Mouse (Mus musculus) right cerebral cortex, adult 2 months (tissue): Measurements from ENCODE around the gene Ldb2.

Source experiments
- DNase-seq, 2 experiments: peaks; one replicate each; pipeline ENCODE4 v3.0.0; 2021 to 2022; ENCODE audit warnings: low spot score in 2 of 2

The Ldb2 gene

DNA sequence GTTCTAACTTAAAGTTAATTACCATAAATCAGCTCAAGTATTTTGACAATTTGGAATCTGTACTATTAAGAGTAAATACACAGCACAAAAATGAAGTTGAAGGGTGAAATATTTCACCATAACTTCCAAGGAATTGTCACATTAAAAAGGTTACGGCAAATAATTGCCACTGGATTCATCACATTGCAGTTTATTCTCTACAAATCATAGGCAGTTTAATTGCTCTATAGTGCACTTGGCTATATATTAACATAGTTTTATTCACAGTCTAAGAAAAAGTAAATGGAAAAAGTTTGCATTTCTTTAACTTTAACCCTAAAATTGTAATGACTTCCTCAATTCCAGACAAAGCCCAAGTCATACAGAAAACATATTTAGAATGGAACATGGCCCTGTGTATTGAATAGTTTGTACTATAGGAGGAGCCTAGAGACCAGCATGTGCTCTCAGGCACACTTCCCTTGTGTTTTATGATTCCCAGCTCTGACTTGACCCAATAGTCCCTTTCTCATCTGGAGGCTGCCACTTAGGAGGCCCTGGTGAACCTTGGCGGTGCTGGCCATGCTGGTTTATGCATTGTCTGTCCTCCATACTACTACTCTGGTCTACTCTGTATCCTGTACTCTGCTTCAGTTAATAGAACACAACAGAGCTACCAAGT, 255.9 kb downstream of the Ldb2 start:
- DNase-seq, result no peak

DNA sequence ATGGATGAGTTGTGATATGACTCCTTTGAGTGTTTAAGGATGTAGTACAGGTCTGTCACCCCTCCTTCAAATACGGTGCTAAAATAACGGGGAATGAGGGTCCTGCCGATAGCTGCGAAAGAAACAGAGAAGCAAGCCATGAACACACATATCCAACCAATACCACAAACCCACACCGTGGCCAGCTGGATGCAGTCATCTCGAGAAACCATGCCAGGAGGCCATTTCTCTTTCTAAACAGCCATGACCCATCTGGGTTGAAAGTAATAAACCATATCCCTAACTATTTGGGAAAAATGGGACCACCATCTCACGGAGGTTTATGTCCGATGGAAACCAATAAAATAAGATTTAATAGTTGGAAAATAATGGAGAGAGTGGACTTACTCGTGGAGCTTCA, 257.7 kb downstream of the Ldb2 start:
- DNase-seq, result no peak

DNA sequence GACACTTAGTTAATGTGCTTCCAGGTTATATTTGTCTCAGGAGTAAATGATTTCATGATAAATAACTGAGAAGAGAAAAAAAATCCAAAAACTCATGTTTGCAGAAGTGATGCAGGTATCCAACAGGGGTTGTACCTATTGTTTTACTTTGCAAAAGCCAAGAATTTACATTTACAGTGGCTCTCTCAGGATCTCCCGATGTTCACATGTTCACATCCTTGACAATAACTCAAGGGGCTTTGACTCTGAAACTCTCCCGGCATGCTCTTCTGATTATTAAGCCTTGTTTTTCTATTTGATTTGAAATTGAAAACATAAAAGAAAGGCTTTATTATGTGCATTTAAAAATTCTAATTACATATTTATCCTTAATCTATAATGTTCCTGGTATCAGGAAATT, 260.8 kb downstream of the Ldb2 start:
- no peak for DNase-seq

DNA sequence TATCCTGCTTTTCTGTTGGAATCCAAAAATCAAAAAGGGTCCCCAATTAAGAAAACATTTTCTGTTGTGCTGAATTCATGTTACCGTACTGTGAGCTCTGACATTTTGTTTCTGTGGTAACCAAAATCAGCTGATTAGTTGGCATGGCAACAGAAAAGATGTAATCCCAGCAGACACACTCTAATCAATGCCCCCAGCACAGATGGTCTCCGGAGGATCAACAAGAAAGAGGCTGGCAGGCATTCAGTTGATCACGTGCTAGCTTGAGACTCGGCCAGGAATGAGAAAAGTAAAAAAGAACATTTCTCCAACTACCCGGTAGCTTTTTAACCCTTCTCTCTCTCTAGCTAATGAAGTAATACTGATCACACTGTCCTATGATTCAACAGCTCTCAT, 261.5 kb downstream of the Ldb2 start:
- peak; percentile 89 for DNase-seq

DNA sequence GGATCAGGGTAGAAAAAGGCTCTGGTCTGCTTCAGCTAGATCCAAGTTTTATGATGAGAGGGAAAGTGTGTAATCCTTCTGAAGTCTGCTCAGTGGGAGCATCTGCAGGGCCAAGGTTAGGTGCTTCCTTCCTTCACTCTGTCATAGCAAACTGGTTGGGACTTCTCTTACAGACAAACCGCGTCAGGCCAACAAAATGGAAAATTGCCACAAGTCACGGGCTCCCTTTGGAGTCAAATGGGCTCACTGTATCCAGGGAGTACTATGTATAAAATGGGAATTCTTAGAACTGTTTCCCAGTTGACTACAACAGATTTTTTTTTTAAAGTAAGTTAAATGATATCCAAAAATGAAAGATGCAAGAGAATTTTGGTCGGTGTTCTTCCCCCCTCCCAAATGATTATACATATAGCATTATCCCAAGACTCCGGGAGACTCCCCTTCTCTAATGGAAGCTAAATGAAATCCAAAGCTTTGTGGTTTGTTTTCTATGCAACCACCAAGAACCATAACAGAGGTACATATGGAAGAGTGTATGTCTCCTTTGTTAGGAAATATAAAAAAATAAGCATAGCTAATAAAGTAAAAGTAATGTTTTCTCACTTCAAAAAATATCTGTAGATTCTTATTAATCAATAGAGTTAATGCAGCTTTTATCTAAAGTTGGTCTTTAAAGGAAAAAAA, 262.0 kb downstream of the Ldb2 start:
- no peak for DNase-seq

DNA sequence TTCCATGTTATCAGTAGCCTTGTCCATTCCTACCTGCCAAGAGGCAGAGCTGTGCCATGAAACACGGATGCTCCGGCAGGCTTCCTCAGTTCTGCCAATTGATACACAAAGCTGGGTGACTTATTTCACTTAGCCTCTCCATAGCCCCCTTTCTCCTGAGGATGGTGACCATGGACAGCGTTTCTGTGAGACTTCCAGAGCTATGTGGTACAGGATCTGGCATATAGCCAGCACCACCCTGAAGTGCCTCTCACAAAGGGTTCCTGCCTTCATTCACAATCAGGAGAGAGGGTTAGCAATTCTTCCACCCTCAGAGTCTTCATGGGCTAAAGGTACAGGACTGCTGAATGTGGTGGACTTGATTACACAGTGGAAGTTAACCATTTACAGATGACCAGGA, 270.0 kb downstream of the Ldb2 start:
- DNase-seq, result no peak

DNA sequence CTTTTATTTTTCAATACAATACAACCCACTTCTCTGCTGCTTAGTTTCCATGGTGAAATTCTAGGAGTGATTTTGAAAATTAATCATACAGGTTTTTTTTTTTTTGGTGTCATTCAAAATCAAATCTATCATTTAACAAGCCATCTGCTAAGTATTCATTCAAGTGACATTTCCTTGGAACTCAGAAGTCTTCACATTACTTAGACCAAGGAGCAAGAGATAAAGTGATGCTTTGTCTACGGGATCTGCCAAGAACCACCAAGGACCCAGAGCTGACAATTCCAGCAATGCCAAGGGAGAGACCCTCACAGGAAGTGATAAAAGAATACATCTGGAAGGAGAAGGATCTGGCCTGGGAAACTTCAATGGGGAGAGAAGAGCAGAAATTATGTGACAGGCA, 270.5 kb downstream of the Ldb2 start:
- DNase-seq, result no peak

DNA sequence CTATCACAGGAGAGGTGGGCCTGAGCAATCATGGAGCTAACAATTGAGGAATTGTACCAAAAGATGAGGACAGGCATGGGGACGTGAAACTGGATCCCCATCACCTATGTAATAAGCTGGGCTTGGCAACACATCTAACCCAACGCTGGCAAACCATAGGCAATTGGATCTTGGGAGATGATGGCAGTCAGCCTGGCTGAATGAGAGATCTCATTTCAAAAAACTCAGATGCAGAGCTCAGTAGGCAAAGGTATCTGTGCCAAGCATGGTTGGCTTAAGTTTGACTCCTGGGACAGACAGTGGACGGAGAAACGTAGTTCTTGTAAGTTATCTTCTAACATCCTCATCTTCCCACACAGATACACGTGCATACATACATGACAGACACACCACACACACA, 294.3 kb downstream of the Ldb2 start:
- DNase-seq, result no peak

DNA sequence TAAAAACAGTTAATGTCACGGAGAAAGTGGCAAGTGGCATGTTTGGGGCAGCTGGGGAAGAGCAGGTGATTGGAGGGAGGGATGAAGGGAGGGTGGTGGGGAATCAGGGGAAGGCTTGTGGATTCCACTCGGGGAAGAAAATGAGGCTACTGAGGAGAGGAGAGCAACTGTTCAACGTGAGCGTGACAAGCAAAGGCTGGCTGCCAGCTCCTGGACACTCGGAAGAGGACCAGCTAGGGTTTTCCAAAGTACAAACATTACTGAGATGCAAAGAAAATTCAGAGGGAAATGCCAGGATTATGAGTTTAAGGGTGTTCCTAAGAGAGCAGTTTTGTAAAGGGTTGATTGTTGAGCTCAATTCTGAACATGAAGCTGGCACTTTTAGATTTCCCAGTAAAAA, 294.7 kb downstream of the Ldb2 start:
- DNase-seq, result no peak

DNA sequence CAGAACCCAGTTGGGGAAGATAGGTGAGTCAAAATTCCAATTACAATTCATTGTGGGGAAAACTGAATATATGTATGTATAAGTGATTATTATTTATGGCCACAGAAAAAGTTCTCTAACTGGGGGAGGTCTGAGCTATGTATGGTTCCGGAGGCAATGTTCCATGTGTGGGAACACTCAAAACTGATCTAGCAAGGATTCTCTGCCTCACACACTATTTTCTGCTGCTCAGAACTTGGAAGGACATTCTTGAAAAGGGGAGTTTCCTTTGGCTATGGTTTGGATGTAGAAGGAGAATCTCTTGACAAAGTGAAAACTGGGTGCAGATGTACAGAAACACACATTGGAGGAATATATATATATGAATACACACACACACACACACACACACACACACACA, 301.3 kb downstream of the Ldb2 start:
- no peak for DNase-seq

DNA sequence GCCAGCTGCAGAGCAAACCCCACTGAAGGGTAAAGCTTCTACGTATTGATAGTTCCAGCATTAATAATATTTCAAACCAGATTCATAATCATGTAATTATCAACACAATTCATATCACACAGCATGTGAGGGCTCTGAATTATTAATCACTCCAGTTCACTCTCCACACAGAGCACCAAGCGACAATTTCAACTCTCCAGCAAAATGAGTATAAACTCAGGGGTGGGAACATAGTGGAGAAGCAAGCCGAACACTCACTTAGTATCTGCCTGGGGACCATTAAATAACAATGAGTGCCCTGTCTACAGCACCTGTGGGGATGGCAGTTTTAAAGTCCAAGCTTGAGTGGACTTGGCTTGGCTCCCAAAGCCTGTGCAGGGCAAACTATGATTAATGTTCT, 302.6 kb downstream of the Ldb2 start:
- no peak for DNase-seq

DNA sequence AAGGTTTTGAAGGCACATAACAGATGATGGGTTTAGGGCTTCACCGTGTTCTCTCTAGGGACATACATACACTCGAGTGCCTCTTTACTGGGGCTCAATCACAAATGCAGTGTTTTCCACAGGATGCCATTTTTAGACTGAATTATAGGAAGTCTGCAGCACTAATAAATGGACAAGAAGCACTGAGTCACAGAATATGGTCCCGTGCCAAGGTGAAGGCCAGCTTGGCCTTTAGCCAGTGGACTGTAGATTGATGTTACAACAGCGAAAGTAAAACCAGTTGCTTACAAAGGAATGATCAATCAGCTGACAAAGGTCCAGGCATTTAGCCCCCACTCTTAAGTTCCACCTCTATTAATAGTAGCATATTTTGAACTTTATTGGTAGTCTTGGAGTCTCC, 304.4 kb downstream of the Ldb2 start:
- no peak for DNase-seq

DNA sequence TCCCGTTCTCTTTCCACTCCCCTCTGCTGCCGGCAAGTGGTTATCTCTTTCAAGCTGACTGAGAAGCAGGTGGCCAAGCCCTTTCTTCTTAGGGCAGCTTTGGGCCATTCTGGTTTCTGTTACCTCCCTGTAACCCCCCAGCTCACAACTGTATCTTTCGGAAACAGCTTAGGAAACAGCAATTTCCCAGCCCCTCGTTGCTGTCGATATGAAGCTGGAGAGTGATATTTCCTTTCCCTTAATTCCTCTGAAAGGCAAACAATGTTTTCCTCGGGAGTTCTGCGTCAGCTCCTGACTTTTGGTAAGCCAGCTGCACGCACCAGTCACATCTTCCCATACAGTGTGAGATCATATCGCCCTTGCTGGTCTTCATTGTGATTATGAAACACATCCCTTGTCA, 305.3 kb downstream of the Ldb2 start:
- no peak for DNase-seq

DNA sequence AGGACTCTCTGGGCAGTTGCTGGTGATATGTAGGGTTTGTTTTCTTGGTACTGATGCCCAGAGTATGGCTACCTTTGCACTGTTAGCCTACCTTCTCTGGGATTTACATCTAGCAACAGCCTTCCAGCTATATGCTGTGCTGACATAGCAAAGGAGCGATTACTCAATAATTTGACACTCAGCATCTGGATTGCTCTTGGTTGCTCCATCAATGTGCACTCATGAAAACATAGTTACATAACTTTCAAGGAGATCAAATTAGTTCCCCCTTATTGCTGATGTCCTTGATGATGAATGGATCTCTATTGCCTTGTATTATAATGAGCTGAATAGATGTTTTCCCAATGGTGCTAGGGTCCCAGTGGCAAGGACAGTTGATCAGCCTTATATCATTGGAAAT, 308.0 kb downstream of the Ldb2 start:
- DNase-seq, result no peak

DNA sequence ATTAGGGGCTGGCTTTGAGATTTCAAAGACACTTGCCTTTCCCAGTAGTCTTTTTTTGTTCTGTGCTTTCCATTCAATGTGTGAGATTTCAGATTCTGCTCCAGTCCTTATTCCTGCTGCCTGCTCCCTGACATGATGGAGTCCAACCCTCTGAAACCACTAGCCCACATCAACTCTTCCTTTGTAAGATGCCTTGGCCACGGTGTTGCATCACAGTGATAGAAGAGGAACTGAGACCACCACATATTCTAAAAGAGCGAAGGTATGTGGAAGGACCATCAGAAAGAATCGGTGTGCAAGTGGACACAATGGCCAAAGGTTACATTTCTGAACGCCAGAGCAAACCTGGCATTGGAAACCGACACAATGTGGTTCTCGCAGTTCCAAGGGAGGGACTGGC, 309.0 kb downstream of the Ldb2 start:
- DNase-seq, result no peak

DNA sequence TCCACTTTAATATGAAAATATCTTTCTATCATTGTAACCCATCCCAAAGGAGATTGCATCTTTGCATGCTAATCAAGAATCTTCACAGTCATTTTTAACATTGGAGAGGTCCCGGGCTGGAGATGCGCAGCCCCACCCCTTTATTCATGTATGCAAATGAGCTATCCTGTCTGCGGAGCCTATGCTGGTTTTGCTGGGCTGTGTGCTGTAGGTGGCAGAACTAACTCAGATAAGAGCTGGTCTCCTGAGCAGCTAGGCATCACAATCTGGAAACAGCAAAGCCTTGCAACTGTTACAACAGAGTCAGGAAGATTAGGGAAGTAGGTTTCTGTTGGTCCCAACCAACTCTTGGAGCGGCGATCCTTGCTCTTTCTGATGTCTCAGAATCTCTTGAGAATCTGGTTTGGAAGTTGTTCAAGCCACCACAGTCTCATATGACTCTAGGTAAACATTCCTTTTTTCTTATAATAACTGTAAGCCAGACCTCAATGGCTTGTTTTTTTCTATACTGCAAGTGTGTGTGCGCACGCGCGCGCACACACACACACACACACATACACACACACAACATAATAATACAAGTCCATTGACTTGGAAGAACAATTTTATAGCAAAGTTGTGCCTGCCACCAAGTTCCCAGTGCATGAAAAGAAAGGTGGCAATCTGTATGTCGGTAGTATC, 315.9 kb downstream of the Ldb2 start:
- DNase-seq, result peak; percentile 55 to 58

DNA sequence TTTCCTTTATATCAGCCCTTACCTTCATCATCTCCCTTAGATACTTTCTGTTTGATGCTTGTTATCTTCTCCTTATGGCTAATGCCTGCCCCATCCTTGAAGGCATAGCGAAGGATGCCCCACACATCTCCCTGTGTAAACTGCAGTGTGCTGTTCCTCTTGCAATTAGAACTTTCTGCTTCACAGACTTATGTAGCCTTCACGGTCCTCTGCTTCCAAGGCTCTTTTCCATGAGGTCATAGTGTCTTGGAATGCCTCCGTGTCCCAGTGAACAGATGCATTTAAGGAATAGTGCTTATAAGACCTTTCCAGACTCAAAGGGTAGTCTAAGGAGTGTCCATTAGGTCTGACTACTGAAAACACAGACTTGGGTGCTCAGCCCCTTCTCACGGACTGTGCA, 318.1 kb downstream of the Ldb2 start:
- no peak for DNase-seq

DNA sequence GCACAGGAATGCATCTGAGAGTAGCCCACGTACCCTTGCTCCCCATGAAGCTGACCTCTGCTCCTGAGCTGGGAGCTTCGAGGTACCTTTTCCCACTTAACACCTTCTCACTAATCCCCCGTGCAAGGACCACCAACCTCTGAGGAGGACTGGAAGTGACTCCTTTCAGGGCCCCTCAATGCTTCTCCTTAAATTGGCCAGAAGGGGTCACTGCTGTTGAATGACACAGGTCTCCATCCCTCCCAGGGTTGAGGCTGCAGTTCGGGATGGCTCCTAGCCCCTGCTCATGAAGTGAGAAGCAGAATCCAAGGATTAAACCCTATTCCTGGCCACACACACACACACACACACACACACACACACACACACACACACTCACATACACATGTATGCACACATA, 323.1 kb downstream of the Ldb2 start:
- DNase-seq, result no peak

DNA sequence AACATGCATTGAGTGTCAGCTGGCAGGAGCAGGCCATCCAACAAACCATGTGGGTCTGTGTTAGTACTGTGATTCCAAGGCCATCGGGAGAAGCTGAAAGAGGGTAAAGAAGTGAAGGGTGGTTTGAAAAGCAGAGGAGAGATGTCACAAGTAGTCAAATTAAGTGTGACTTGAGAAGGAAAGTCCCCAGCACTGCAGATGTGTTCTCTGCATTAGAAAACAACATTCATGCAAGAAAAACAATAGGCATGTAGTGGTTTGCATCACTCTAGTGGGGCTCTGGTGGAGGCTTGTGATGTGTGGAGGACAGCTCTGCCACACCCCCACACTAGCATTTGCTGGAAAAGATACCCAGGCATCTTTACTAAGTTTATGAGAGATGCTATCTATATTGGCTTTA, 323.9 kb downstream of the Ldb2 start:
- no peak for DNase-seq

DNA sequence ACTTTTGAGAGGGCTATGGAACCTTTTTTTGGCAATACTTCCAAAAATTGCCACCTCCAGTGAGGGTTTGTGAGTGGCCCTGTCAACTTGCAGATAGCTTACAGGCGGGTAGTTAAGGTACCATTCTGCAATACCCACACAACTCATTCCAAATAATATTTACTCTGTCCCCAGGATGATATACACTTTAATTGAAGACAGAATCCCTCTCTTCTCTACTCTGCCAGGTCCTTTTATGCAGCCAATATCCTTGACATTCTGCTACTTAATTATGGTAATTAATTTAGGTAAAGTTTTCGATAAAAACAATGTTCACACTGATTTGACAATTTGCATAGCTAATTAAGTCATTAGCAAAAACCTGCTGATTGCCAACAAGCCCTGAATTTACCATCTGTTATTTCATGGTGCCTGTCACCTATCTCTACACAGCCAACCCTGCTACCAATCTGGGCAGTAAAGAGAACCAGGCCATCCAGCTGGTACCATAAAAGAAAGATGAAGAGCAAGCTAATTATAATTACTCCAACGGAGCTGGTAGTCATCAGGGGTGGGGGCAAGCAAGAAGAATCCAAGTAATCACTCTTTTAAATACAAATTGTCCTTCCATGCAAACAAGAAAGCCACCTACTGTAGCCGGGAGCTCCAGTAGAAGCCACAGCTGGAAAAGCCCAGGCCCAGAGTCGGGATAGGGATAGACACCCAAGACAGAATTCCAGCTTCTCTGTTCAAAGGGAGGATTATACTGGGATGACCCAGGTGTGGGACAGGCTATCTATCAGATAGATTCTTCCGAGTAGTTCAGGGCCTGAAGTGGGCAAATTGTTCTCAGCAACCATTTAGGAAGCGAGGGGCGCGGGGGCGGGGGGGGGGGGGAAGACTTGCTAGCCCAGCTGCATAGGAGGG, 325.4 kb downstream of the Ldb2 start:
- no peak for DNase-seq

DNA sequence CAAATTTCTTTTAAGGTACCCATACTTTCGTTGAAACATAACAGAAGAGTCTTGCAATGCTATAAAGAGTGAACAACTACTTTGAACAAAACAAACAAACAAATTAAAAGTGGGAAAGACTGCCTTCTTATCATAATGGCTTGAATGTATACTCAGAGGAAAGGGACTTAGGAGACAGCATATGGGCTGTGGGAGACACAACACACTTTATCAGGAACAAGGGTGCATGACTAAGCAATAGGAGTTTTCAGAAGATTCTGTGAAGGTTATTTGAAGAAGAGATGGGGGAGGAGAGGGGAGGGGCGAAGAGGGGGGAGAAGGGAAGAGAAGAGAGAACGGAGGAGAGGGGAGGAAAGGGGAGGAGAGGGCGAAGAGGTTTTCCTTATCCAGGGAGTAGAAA, 334.2 kb downstream of the Ldb2 start:
- DNase-seq, result no peak
